Mouse (Mus musculus) limb, embryonic 13.5 days (tissue): ENCODE results near the gene Gmds. TPM values are rescaled to one million over a fixed set of nuclear protein-coding genes. Genes with fewer than 3 reads are reported as not detected.

Experiments
- ATAC-seq: fragments of 200-750 bp; cut with Nextera tagmentation; 2 replicates; pipeline ENCODE4 v1.8.0; 2017; ENCODE audit warnings: low read depth, moderate number of reproducible peaks, moderate TSS enrichment; ENCODE audit not compliant: low FRiP score
- H3K27ac ChIP-seq: fragments of 300-500 bp; sonication (generic); 2 replicates; pipeline ENCODE4 v1.5.1; 2015; ENCODE audit warnings: inconsistent platforms, mild to moderate bottlenecking, moderate library complexity
- H3K27me3 ChIP-seq: fragments of 300-500 bp; sonication (generic); 2 replicates; pipeline ENCODE4 v1.6.1; 2015; ENCODE audit warnings: mild to moderate bottlenecking, inconsistent platforms
- H3K36me3 ChIP-seq: fragments of 300-500 bp; sonication (generic); 2 replicates; pipeline ENCODE4 v1.6.1; 2015; ENCODE audit warnings: inconsistent platforms, mild to moderate bottlenecking, moderate library complexity
- H3K4me1 ChIP-seq: fragments of 300-500 bp; sonication (generic); 2 replicates; pipeline ENCODE4 v1.6.1; 2015; ENCODE audit warnings: inconsistent platforms
- H3K4me2 ChIP-seq: fragments of 300-500 bp; sonication (generic); replicated peaks from 2 replicates; pipeline ENCODE4 v1.6.1; 2015; ENCODE audit warnings: inconsistent platforms, mild to moderate bottlenecking, moderate library complexity
- H3K4me3 ChIP-seq: fragments of 300-500 bp; sonication (generic); 2 replicates; pipeline ENCODE4 v1.5.1; 2015; ENCODE audit warnings: moderate library complexity, mild to moderate bottlenecking, inconsistent platforms
- H3K9ac ChIP-seq: fragments of 300-500 bp; sonication (generic); 2 replicates; pipeline ENCODE4 v1.6.1; 2015; ENCODE audit warnings: mild to moderate bottlenecking, inconsistent platforms
- H3K9me3 ChIP-seq: fragments of 300-500 bp; sonication (generic); 2 replicates; pipeline ENCODE4 v1.6.1; 2016; ENCODE audit warnings: inconsistent platforms
- WGBS: fragments of 180-500 bp; shearing (Covaris S2); methylation state at CpG from one replicate; pipeline ENCODE4 v1.1.7; 2015; 5-methylcytosine and 5-hydroxymethylcytosine counted together
- polyA plus RNA-seq: library from polyadenylated mRNA; unstranded; fragments of >200 nt; fragmentation: Nextera tagmentation; extraction: Ambion mirVana; gene quantifications from 2 replicates; pipeline ENCODE4 v1.2.1, GENCODE M21; 2015

Gene Gmds
- polyA plus RNA-seq, 1 experiment from 2014 or later = 46.9 TPM

- Histone ChIP-seq H3K27ac (no peak overlapping the region), H3K36me3 (no peaks in the 10 kb centered on the region), H3K27me3 (peaks cover 7% of the 10 kb centered on the region), H3K4me2 (no peak overlapping the region), H3K4me1 (peaks cover 14% of the 10 kb centered on the region), H3K9ac (no peak overlapping the region), H3K4me3 (no peak overlapping the region), H3K9me3 (no peaks in the 10 kb centered on the region)
- no peak for ATAC-seq
- WGBS = 73% methylated on average over 6 of the region's 6 CpGs
Measured at GRCm38 (mm10) chr13:31915748-31916147, 422.8 kb downstream of the Gmds start.

- Histone ChIP-seq H3K27me3 (peaks cover 11% of the 10 kb centered on the region), H3K36me3 (no peaks in the 10 kb centered on the region), H3K27ac (no peak overlapping the region), H3K4me2 (no peak overlapping the region), H3K4me3 (no peak overlapping the region), H3K9me3 (no peaks in the 10 kb centered on the region), H3K4me1 (peaks cover 14% of the 10 kb centered on the region), H3K9ac (no peak overlapping the region)
- ATAC-seq = no peak
- 41% methylated on average over 4 of the region's 4 CpGs for WGBS
Measured at GRCm38 (mm10) chr13:31914901-31915587, 423.5 kb downstream of the Gmds start.

GRCm38 (mm10) chr13:31911956-31912355 lies 426.6 kb downstream of the Gmds start:
- Histone ChIP-seq H3K4me1 (peaks cover 14% of the 10 kb centered on the region), H3K4me2 (no peak overlapping the region), H3K27me3 (peaks cover 11% of the 10 kb centered on the region), H3K9me3 (no peaks in the 10 kb centered on the region), H3K36me3 (no peaks in the 10 kb centered on the region), H3K4me3 (no peak overlapping the region), H3K9ac (no peak overlapping the region), H3K27ac (no peak overlapping the region)
- 13% methylated on average over 5 of the region's 5 CpGs for WGBS
- no peak for ATAC-seq

GRCm38 (mm10) chr13:31911362-31911761 lies 427.2 kb downstream of the Gmds start:
- Histone ChIP-seq H3K4me1 (peaks cover 14% of the 10 kb centered on the region), H3K4me3 (no peak overlapping the region), H3K27ac (no peak overlapping the region), H3K27me3 (peaks cover 11% of the 10 kb centered on the region), H3K9me3 (no peaks in the 10 kb centered on the region), H3K4me2 (no peak overlapping the region), H3K36me3 (no peaks in the 10 kb centered on the region), H3K9ac (no peak overlapping the region)
- no peak for ATAC-seq
- WGBS = 18% methylated on average over 2 of the region's 2 CpGs

GRCm38 (mm10) chr13:31909031-31909430 lies 429.5 kb downstream of the Gmds start:
- H3K27me3 ChIP-seq = peaks cover 4% of the 10 kb centered on the region; the same call in 1 of the 2 replicates
- no peak overlapping the region for H3K4me2 ChIP-seq
- H3K4me3 ChIP-seq = no peak overlapping the region
- H3K27ac ChIP-seq = no peak overlapping the region
- H3K36me3 ChIP-seq = no peaks in the 10 kb centered on the region
- 86% methylated on average over 3 of the region's 3 CpGs for WGBS
- peaks cover 11% of the 10 kb centered on the region for H3K4me1 ChIP-seq
- no peak for ATAC-seq
- no peaks in the 10 kb centered on the region for H3K9me3 ChIP-seq
- H3K9ac ChIP-seq = no peak overlapping the region

GRCm38 (mm10) chr13:31906514-31906913 lies 432.0 kb downstream of the Gmds start:
- no peak for ATAC-seq
- Histone ChIP-seq H3K9me3 (no peaks in the 10 kb centered on the region), H3K4me2 (no peak overlapping the region), H3K4me1 (peaks cover 3% of the 10 kb centered on the region; the same call in 1 of the 2 replicates), H3K36me3 (no peaks in the 10 kb centered on the region), H3K27ac (no peak overlapping the region), H3K27me3 (peaks cover 4% of the 10 kb centered on the region; the same call in 1 of the 2 replicates), H3K9ac (no peak overlapping the region), H3K4me3 (no peak overlapping the region)
- WGBS = 74% methylated on average over 1 of the region's 1 CpGs

- ATAC-seq = no peak
- Histone ChIP-seq H3K4me1 (no peaks in the 10 kb centered on the region), H3K9me3 (no peaks in the 10 kb centered on the region), H3K27me3 (no peaks in the 10 kb centered on the region; the same call in 1 of the 2 replicates), H3K36me3 (no peaks in the 10 kb centered on the region), H3K4me3 (no peak overlapping the region), H3K27ac (no peak overlapping the region), H3K4me2 (no peak overlapping the region), H3K9ac (no peak overlapping the region)
- 76% methylated on average over 3 of the region's 3 CpGs for WGBS
Measured at GRCm38 (mm10) chr13:31900191-31900590, 438.3 kb downstream of the Gmds start.

GRCm38 (mm10) chr13:31899392-31899791 lies 439.1 kb downstream of the Gmds start:
- no peaks in the 10 kb centered on the region for H3K9me3 ChIP-seq
- no peak overlapping the region for H3K4me3 ChIP-seq
- no peaks in the 10 kb centered on the region for H3K36me3 ChIP-seq
- 84% methylated on average over 5 of the region's 5 CpGs for WGBS
- H3K4me2 ChIP-seq = no peak overlapping the region
- peaks cover under 1% of the 10 kb centered on the region; the same call in 1 of the 2 replicates for H3K27me3 ChIP-seq
- H3K4me1 ChIP-seq = no peaks in the 10 kb centered on the region
- no peak overlapping the region for H3K27ac ChIP-seq
- ATAC-seq = no peak
- no peak overlapping the region for H3K9ac ChIP-seq

GRCm38 (mm10) chr13:31897493-31897892 lies 441.0 kb downstream of the Gmds start:
- no peak overlapping the region for H3K4me2 ChIP-seq
- no peak overlapping the region for H3K9ac ChIP-seq
- no peak overlapping the region for H3K4me3 ChIP-seq
- no peaks in the 10 kb centered on the region for H3K4me1 ChIP-seq
- ATAC-seq = no peak
- no peaks in the 10 kb centered on the region for H3K36me3 ChIP-seq
- H3K27me3 ChIP-seq = peaks cover 3% of the 10 kb centered on the region; the same call in 1 of the 2 replicates
- 85% methylated on average over 4 of the region's 4 CpGs for WGBS
- H3K27ac ChIP-seq = no peak overlapping the region
- H3K9me3 ChIP-seq = no peaks in the 10 kb centered on the region

- no peaks in the 10 kb centered on the region for H3K4me1 ChIP-seq
- H3K9me3 ChIP-seq = peaks cover 5% of the 10 kb centered on the region
- H3K4me3 ChIP-seq = no peak overlapping the region
- no peak overlapping the region for H3K27ac ChIP-seq
- H3K9ac ChIP-seq = no peak overlapping the region
- 73% methylated on average over 3 of the region's 3 CpGs for WGBS
- no peak for ATAC-seq
- H3K36me3 ChIP-seq = no peaks in the 10 kb centered on the region
- H3K4me2 ChIP-seq = no peak overlapping the region
- peaks cover 3% of the 10 kb centered on the region; the same call in 1 of the 2 replicates for H3K27me3 ChIP-seq
Measured at GRCm38 (mm10) chr13:31894511-31894910, 444.0 kb downstream of the Gmds start.

GRCm38 (mm10) chr13:31892913-31893514 lies 445.5 kb downstream of the Gmds start:
- Histone ChIP-seq H3K27ac (no peak overlapping the region), H3K9ac (no peak overlapping the region), H3K9me3 (peaks cover 5% of the 10 kb centered on the region), H3K4me2 (no peak overlapping the region), H3K27me3 (0 out of 2 replicates have a peak, but pooled peaks cover 3% of the 10 kb centered on the region), H3K36me3 (no peaks in the 10 kb centered on the region), H3K4me1 (no peaks in the 10 kb centered on the region), H3K4me3 (no peak overlapping the region)
- WGBS = 59% methylated on average over 2 of the region's 2 CpGs
- no peak for ATAC-seq

- H3K4me2 ChIP-seq = no peak overlapping the region
- no peak overlapping the region for H3K4me3 ChIP-seq
- H3K4me1 ChIP-seq = no peaks in the 10 kb centered on the region
- no peaks in the 10 kb centered on the region for H3K36me3 ChIP-seq
- H3K27me3 ChIP-seq = no peaks in the 10 kb centered on the region
- peaks cover 5% of the 10 kb centered on the region for H3K9me3 ChIP-seq
- H3K27ac ChIP-seq = no peak overlapping the region
- ATAC-seq = no peak
- H3K9ac ChIP-seq = no peak overlapping the region
- WGBS = 86% methylated on average over 3 of the region's 3 CpGs
Measured at GRCm38 (mm10) chr13:31888500-31888899, 450.0 kb downstream of the Gmds start.
